Mouse (Mus musculus): ENCODE data around the gene Cdv3.

DNA sequence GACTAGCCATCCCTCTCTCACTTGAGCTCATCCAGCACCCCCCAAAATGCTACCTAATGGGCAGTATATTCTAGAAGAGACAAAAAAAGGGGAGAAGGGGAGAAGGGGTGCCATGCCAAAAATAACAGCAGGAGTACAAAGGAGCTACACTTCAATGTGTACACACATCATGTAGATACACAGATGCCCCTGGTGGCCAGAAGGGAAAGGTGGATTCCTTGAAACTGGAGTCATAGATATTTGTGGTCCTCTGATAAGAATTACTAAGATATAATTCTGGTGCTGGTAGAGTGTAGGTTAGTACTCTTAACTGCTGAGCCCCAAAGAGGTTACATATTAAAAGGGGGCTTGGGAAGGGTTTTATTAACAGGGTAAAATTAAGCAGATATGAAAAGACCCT lies 7.7 kb downstream of the Cdv3 start:
- peak; percentile 24 for TF ChIP-seq CTCF (conservative IDR thresholded peaks at IDR 0.05; ENCODE audit: low read length)
- TF ChIP-seq POU5F1 (IDR thresholded peaks at IDR 0.05; ENCODE audit: borderline replicate concordance, low read length): no peak
- no peak for TF ChIP-seq NANOG (IDR thresholded peaks at IDR 0.05; ENCODE audit: borderline replicate concordance, low read length)
